Mouse (Mus musculus) C2C12 (cell line): ENCODE measurements around the gene Cntnap4.

ENCODE experiments used
- CTCF ChIP-seq: IDR thresholded peaks from one replicate; pipeline ENCODE4 v1.5.1; 2011; ENCODE audit not compliant: control insufficient read depth, insufficient read depth, insufficient read length
- MYOD1 ChIP-seq: IDR thresholded peaks from one replicate; pipeline ENCODE4 v1.6.1; 2011; ENCODE audit warnings: low read depth; ENCODE audit not compliant: control insufficient read depth, insufficient read length
- USF1 ChIP-seq: IDR thresholded peaks from one replicate; pipeline ENCODE4 v1.6.1; 2011; ENCODE audit warnings: low read depth, mild to moderate bottlenecking, control low read depth, moderate library complexity

GRCm38 (mm10) chr8:112803058-112803457 is 233.2 kb downstream of the Cntnap4 start:
- no peak for TF ChIP-seq CTCF
- no peak for TF ChIP-seq MYOD1
- no peak for TF ChIP-seq USF1
